Mouse (Mus musculus): ENCODE measurements around the gene Atp6v1g2. TPM values are rescaled to one million over a fixed set of nuclear protein-coding genes. Genes with fewer than 3 reads are reported as not detected.

The Atp6v1g2 gene
- polyA plus RNA-seq, 1 experiment, result 5.0 TPM

- 0% methylated on average over 1 of the region's 1 CpGs for WGBS
- H3K4me3 ChIP-seq (ENCODE audit: extremely low read depth, insufficient read depth, insufficient read length), result no peak overlapping the region
- no peaks in the 10 kb centered on the region for H3K27me3 ChIP-seq (ENCODE audit: control insufficient read depth, insufficient read depth, low read length)
- H3K36me3 ChIP-seq (ENCODE audit: control insufficient read depth, insufficient read depth, low read length), result no peaks in the 10 kb centered on the region
- TF ChIP-seq POLR2A (IDR thresholded peaks at IDR 0.05; ENCODE audit: low read depth, low read length) (peak; percentile 34; the same call in 1 of the 2 replicates), CTCF (IDR thresholded peaks at IDR 0.05; ENCODE audit: extremely low read depth, insufficient read depth, insufficient read length, insufficient replicate concordance) (no peak)
- H3K27ac ChIP-seq (ENCODE audit: insufficient read depth, low read length), result peak overlapping the region; percentile 89
- peaks cover 56% of the 10 kb centered on the region; the same call in 1 of the 2 replicates for H3K4me1 ChIP-seq (ENCODE audit: control insufficient read depth, insufficient read depth, insufficient read length)
- DNase-seq (ENCODE audit: low read depth in 1 of 2, low spot score in 2 of 2), result peak in 1 of 2 experiments; percentile 37
Measured at GRCm38 (mm10) chr17:35189186-35189585, 44.3 kb upstream of the Atp6v1g2 start.

GRCm38 (mm10) chr17:35190096-35190495, 43.4 kb upstream of the Atp6v1g2 start:
- DNase-seq (ENCODE audit: low read depth in 1 of 2, low spot score in 2 of 2), result peak in 1 of 2 experiments; percentile 55
- H3K4me1 ChIP-seq (ENCODE audit: control insufficient read depth, insufficient read depth, insufficient read length), result peaks cover 51% of the 10 kb centered on the region; the same call in 1 of the 2 replicates
- no peak overlapping the region for H3K4me3 ChIP-seq (ENCODE audit: extremely low read depth, insufficient read depth, insufficient read length)

GRCm38 (mm10) chr17:35191723-35192122, 41.7 kb upstream of the Atp6v1g2 start:
- H3K4me1 ChIP-seq (ENCODE audit: control insufficient read depth, insufficient read depth, insufficient read length), result peaks cover 45% of the 10 kb centered on the region; the same call in 1 of the 2 replicates
- peak overlapping the region; percentile 24 for H3K27ac ChIP-seq (ENCODE audit: insufficient read depth, low read length)
- WGBS, result 71% methylated on average over 2 of the region's 2 CpGs
- H3K4me3 ChIP-seq (ENCODE audit: extremely low read depth, insufficient read depth, insufficient read length), result no peak overlapping the region
- TF ChIP-seq CTCF (IDR thresholded peaks at IDR 0.05; ENCODE audit: extremely low read depth, insufficient read depth, insufficient read length, insufficient replicate concordance), result peak; percentile 2; the same call in 1 of the 2 replicates
- no peak for TF ChIP-seq POLR2A (IDR thresholded peaks at IDR 0.05; ENCODE audit: low read depth, low read length)
- DNase-seq (ENCODE audit: low read depth in 1 of 2, low spot score in 2 of 2), result no peak
- H3K27me3 ChIP-seq (ENCODE audit: control insufficient read depth, insufficient read depth, low read length), result no peaks in the 10 kb centered on the region
- H3K36me3 ChIP-seq (ENCODE audit: control insufficient read depth, insufficient read depth, low read length), result peaks cover 13% of the 10 kb centered on the region

More at GRCm38 (mm10) chr17:35190096-35190495, 43.4 kb upstream of the Atp6v1g2 start:
- TF ChIP-seq POLR2A (IDR thresholded peaks at IDR 0.05; ENCODE audit: low read depth, low read length) (peak; percentile 5), CTCF (IDR thresholded peaks at IDR 0.05; ENCODE audit: extremely low read depth, insufficient read depth, insufficient read length, insufficient replicate concordance) (no peak)
- Histone ChIP-seq H3K36me3 (ENCODE audit: control insufficient read depth, insufficient read depth, low read length) (peaks cover 1% of the 10 kb centered on the region; the same call in 1 of the 2 replicates), H3K27ac (ENCODE audit: insufficient read depth, low read length) (peak overlapping the region; percentile 89), H3K27me3 (ENCODE audit: control insufficient read depth, insufficient read depth, low read length) (no peaks in the 10 kb centered on the region)
- 11% methylated on average over 4 of the region's 4 CpGs for WGBS

- peak overlapping the region; percentile 100 for H3K27ac ChIP-seq (ENCODE audit: insufficient read depth, low read length)
- H3K4me3 ChIP-seq (ENCODE audit: extremely low read depth, insufficient read depth, insufficient read length), result no peak overlapping the region
- no peaks in the 10 kb centered on the region for H3K27me3 ChIP-seq (ENCODE audit: control insufficient read depth, insufficient read depth, low read length)
- H3K36me3 ChIP-seq (ENCODE audit: control insufficient read depth, insufficient read depth, low read length), result peaks cover 13% of the 10 kb centered on the region
- DNase-seq (ENCODE audit: low read depth in 1 of 2, low spot score in 2 of 2), result no peak
- WGBS, result 43% methylated on average over 5 of the region's 5 CpGs
- TF ChIP-seq CTCF (IDR thresholded peaks at IDR 0.05; ENCODE audit: extremely low read depth, insufficient read depth, insufficient read length, insufficient replicate concordance) (no peak), POLR2A (IDR thresholded peaks at IDR 0.05; ENCODE audit: low read depth, low read length) (no peak)
- H3K4me1 ChIP-seq (ENCODE audit: control insufficient read depth, insufficient read depth, insufficient read length), result peaks cover 43% of the 10 kb centered on the region; the same call in 1 of the 2 replicates
Measured at GRCm38 (mm10) chr17:35192924-35193323, 40.5 kb upstream of the Atp6v1g2 start.

DNA sequence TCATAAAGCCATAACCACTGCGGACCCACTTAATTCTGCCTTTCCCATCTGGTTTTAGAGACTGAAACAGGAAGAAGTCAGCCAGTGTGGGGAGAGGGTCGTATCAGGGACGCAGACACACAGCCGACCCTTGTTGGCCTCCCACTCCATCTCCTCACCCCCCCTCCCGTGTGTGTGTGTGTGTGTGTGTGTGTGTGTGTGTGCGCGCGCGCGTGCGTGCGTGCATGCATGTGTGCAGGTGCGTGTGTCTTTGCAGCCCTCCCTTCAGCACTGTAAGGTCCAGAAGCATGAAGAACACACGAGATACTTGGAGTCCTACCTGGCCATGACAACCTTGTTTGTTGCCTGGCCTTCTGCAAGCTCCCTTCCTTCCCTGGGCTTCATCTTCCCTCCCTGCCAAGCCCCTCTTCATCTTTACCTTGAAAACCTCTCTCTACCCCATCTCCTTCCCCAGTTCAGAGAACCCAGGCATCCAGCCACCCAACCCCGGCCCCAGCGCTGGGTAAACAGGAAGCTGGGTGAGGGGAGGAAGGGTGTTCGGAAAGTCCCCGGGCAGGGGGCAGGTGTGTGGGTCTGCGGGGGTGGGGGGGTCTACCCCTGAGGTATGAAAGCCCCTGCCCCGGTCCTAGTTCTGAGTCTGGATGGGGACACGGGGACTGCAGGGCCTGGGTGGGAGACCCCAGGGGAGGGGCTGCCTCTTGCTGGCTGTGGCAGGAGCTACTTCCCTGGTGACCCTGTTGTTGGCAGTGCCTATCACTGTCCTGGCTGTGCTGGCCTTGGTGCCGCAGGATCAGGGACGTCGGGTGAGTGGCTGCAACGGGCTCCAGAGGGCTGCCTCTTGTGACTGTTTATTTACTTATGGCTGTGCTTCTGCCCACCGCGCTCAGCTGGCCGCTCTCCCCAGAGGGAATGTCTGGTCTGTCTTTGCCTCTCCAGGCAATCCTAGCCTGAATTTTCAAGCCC, 39.3 kb upstream of the Atp6v1g2 start, which contains the start of gene Ltb:
Gene Ltb (plus strand): TSS at position 559 of the 963 bp plus-strand sequence.
- TF ChIP-seq POLR2A (IDR thresholded peaks at IDR 0.05; ENCODE audit: low read depth, low read length) (peak; percentile 81), CTCF (IDR thresholded peaks at IDR 0.05; ENCODE audit: extremely low read depth, insufficient read depth, insufficient read length, insufficient replicate concordance) (no peak)
- WGBS, result 10% methylated on average over 23 of the region's 28 CpGs
- Histone ChIP-seq H3K4me1 (ENCODE audit: control insufficient read depth, insufficient read depth, insufficient read length) (peaks cover 33% of the 10 kb centered on the region; the same call in 1 of the 2 replicates), H3K27me3 (ENCODE audit: control insufficient read depth, insufficient read depth, low read length) (no peaks in the 10 kb centered on the region), H3K36me3 (ENCODE audit: control insufficient read depth, insufficient read depth, low read length) (peaks cover 13% of the 10 kb centered on the region), H3K27ac (ENCODE audit: insufficient read depth, low read length) (peak within 1 kb of the TSS; percentile 100), H3K4me3 (ENCODE audit: extremely low read depth, insufficient read depth, insufficient read length) (peak within 1 kb of the TSS; percentile 92)
- DNase-seq (ENCODE audit: low read depth in 1 of 2, low spot score in 2 of 2), result peak in 1 of 2 experiments; percentile 89

- Histone ChIP-seq H3K4me3 (ENCODE audit: extremely low read depth, insufficient read depth, insufficient read length) (peak overlapping the region; percentile 92), H3K27me3 (ENCODE audit: control insufficient read depth, insufficient read depth, low read length) (no peaks in the 10 kb centered on the region), H3K4me1 (ENCODE audit: control insufficient read depth, insufficient read depth, insufficient read length) (peaks cover 29% of the 10 kb centered on the region; the same call in 1 of the 2 replicates), H3K36me3 (ENCODE audit: control insufficient read depth, insufficient read depth, low read length) (peaks cover 15% of the 10 kb centered on the region), H3K27ac (ENCODE audit: insufficient read depth, low read length) (peak overlapping the region; percentile 100)
- no peak for DNase-seq (ENCODE audit: low read depth in 1 of 2, low spot score in 2 of 2)
- TF ChIP-seq CTCF (IDR thresholded peaks at IDR 0.05; ENCODE audit: extremely low read depth, insufficient read depth, insufficient read length, insufficient replicate concordance), result no peak
- TF ChIP-seq POLR2A (IDR thresholded peaks at IDR 0.05; ENCODE audit: low read depth, low read length), result 0 out of 2 replicates have a peak, but pooled peaks have one; percentile 5
- WGBS, result 18% methylated on average over 19 of the region's 19 CpGs
Measured at GRCm38 (mm10) chr17:35194844-35195630, 38.4 kb upstream of the Atp6v1g2 start.

Measured in spleen, adult 2 months (tissue).